Mouse (Mus musculus) 3T3-L1 (cell line): ENCODE measurements around the gene Brap.
A peak's percentile ranks its signal among the peaks of the same experiment; 100 is the strongest.
"Not testable (repeated sequence)": the region's sequence is repeated elsewhere in the genome, so short reads cannot be mapped to it uniquely, and the experiment has no call there.

Experiments used
- DNase-seq: peaks from one replicate; pipeline ENCODE4 v3.0.0-alpha.2; 2015; ENCODE audit warnings: low read depth, low spot score

Brap gene

DNA sequence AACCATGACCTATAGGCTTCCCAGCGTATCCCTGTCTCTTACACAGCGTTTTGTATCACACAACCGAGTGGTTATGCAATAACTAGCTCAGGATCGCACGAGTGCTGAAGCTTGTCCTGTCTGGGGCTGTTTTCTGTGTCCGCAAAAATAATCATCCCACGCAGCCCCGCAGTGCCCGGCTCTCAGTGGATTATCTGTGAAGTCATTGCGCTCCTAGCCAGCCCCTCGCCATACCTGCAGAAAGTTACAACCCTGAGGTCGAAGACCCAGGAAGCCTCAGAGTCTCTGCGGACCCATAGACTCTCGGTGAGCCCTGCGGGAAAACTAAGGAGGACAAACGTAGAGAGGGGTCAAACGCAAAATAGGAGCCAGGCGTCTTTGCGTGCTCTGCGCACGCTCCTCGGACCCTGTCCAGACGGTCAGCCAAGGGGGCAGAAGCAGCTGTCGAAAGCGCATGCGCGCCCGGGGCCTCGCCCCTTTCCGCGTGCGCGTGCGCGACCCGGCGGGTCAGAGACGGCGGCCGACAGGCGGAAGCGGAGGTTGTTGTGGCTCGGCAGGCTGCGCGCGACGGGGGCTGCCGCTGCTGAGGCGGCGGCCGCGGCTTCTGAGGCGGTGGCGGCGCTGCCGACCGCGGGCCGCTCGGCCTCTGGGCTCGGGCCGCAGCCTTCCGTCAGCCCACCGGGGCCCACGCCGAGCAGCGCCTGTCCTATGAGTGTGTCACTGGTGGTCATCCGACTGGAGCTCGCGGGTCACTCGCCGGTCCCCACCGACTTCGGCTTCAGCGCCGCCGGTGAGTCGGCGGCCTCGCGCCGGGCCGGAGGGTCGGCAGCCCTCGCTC lies at the start of gene Brap, which contains the start of gene Acad10:
TSS of gene Brap (plus strand) at position 505 of the 838 bp plus-strand sequence.
TSS of gene Acad10 (minus strand) at position 456 of the 838 bp plus-strand sequence.
- peak; percentile 88 for DNase-seq

DNA sequence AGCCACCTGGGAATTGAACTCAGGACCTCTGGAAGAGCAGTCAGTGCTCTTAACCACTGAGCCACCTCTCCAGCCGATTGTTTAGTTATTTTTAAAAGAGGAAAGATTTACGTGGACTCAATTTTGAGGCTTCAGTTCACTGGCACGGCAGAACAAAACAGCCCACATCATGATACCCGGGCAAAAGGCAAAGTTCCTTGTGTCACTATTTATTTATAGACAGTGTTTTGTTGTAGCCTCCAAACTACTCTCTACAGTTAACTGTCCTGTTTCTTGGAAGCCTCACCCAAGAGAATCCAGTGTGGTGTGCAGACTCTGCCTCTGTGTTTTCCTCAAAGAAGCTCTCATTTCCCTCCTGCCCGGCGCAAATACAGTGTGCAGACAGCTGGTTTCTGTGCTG lies 48.3 kb upstream of the Brap start:
- no peak for DNase-seq

DNA sequence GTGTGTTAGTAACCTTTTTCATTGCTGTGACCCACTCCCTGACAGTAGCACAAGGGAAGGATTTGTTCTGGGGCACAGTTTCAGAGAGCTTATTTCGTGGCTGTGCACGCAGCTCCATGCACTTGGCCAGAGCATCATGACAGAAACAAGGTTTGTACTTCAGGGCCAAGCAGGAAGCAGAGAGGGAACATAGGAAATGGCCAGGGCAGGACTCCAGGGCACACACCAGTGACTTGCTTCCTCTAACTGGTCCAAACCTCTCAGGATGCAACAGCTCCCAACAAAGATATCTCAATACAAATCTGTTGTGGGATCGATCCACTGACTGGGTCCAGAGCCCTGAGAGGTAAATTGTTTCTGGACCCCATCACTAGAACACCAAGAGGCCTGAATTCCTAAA lies 45.4 kb upstream of the Brap start:
- DNase-seq: not testable (repeated sequence)

- DNase-seq: peak; percentile 85
These were observed 41.5 kb upstream of the Brap start, which contains the start of gene Acad12 for GRCm38 (mm10) chr5:121618592-121619513. Gene Acad12 (minus strand): TSS chr5:121618938.

DNA sequence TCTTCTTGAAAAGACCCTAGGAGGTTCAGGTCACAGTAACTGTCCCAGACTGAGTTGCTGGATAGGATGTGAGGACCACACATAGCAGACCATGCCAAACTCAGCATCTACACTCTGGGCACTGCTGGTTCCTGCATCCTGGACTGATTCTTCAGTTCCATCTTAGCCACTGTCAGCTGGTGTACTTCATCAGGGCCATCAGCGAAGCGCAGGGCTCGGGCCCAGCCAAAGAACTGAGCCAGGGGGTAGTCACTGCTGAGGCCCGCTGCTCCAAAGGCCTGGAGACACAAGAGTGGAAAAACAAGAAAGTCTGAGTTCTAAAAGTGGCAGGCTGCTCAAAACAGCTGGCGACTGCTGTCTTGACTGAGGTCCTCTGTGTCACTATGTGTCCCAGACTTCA lies 39.3 kb upstream of the Brap start:
- DNase-seq: no peak

- peak; percentile 77 for DNase-seq
These were observed 37.1 kb upstream of the Brap start for GRCm38 (mm10) chr5:121623241-121623640.

DNA sequence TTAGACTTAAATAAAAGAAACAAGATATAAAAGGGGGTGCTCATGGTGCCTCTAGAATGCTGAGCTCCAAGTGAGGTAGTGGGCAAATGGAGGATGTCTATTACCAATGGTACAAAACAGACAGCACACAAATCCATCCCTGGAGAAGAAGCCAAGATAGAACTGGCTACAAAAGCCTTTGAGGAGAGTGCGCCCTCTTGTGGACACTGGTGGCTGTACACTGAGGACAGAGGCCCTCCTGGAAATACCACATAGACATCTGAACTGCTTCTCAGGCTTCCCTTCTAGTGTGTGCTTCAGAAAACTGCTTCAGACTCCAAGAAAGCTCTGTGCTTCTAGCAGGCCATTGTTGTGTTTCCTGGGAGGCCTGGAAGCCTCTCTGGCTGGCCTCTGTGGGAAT lies 32.5 kb upstream of the Brap start:
- peak; percentile 84 for DNase-seq

DNA sequence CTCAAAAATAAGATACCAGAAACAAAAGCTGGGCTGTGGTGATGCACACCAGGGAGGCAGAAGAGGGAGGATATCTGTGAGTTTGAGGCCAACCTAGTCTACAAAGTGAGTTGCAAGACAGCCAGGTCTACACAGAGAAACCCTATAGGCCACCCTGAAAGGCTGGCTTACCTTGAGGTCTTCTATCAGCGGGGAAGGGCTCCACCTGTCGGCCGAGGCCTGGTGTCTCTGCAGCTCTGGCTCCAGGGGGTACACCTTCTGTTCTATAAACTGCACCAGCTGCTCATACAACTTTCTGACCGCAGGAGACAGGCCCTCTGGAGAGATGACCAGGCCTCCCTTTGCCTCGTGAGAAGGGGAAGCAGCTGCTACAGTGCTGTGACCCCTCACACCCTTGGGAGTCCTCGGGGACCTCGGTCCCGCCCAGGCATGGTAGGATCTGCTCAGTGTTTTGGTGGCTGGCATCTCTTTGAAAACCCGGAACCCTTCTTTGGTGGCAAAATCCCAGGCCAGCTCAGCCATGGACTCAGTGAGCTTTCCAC lies 29.2 kb upstream of the Brap start:
- not testable (repeated sequence) for DNase-seq

GRCm38 (mm10) chr5:121632804-121633203 lies 27.6 kb upstream of the Brap start:
- no peak for DNase-seq

DNA sequence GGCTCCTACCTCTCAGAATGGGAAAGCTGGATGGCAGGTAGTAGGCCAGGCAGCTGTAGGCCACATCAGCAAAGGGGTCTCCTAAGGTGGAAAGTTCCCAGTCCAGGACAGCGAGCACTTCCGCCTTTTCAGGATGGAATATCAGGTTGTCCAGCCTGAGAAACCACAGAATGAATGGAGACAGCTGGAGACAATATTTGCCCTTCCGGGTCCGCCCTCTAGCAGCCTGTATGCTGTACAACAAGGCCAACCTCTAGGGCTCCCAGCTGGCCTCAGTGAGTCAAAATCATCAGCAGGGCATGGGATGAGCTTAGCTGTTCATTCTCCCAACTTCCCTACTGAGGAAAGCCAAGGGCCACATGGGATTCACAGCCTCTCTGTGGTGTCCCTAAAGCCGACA lies 25.7 kb upstream of the Brap start:
- DNase-seq: no peak

DNA sequence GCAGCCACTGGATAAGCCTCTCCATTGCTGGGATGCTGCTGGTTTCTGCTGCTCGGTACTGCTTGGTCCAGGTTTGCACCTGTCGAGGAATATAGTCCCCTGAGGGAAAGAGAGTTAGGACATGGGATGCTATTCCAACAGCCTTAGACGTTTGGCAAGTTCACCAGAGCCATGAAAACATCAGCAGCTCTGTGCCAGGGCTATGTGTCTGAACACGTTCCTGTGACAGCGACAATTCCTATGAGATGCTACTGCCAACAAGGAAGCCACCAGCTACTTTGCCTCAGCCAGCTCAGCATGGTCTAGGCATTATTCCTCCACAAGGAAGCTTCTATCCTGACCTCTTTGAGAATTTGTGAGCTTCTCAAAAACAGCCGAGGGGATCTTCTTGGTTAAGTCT lies 23.1 kb upstream of the Brap start:
- DNase-seq: no peak

- DNase-seq: no peak
These were observed 20.8 kb upstream of the Brap start for GRCm38 (mm10) chr5:121639601-121640000.

- no peak for DNase-seq
These were observed 11.2 kb upstream of the Brap start for GRCm38 (mm10) chr5:121649134-121649533.

GRCm38 (mm10) chr5:121654526-121654925 lies 5.8 kb upstream of the Brap start:
- DNase-seq: no peak

- not testable (repeated sequence) for DNase-seq
These were observed 3.5 kb upstream of the Brap start for GRCm38 (mm10) chr5:121656866-121657265.

GRCm38 (mm10) chr5:121657656-121658055 lies 2.7 kb upstream of the Brap start:
- not testable (repeated sequence) for DNase-seq

DNA sequence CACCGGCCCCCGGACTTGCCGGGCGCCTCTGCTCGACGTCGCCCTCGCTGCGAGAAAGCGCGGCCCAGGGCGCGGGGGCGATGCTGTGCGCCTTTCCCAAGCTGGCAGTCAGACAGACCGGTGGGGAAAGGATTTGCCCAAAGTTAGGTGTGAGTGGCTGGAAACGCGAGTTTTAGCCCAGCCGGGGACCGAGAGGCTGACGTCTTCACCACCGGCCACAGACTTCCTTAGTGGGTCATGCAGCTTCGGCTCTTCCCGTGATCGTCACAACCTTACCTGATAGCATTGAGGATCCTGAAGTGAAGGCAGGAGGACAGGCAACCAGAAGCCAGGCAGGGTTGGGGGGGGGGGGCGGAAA lies 513 bp downstream of the Brap start:
- peak; percentile 39 for DNase-seq

DNA sequence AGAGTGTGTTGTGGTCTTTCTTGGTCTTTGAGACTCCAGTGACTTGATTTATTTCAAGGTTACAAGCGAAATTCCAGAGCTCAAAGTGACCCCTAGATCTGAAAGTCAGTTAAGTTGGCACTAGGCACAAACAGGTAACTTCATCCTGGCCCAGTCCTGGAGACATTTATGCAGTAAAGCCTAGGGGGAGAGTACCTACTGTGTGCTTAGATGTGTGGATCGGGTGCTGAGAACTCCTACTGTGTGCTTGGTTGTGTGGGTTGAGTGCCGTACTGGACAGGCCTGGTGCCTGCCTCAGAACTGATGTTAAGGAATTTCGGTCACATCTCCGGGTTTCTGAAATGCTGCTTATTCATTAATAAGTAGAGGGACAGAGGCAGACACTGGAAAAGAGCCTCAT lies 1.1 kb downstream of the Brap start:
- peak; percentile 16 for DNase-seq

DNA sequence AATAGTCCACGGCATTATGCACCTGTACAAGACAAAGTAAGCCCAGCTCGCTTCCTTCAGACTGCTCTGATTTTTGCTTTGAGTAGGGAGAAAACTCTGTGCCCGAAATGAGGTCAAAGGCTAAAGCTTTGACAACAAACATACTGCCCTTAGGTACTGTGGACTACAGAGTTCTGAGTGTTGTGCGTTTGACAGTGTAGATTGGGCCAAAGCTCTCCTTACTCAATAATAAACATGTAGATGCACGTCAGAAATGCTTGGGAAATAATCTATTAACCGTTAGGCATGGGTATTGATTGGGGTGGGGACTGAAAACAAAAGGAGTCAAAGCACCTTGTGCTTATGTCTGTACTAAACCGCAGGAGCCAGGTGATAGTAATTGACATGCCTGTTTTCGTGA lies 3.1 kb downstream of the Brap start:
- no peak for DNase-seq

GRCm38 (mm10) chr5:121664078-121664477 lies 3.7 kb downstream of the Brap start:
- no peak for DNase-seq

- DNase-seq: no peak
These were observed 4.6 kb downstream of the Brap start for GRCm38 (mm10) chr5:121664971-121665370.

- no peak for DNase-seq
These were observed 6.7 kb downstream of the Brap start for GRCm38 (mm10) chr5:121667067-121667466.
